Mouse (Mus musculus) T-helper 2 cell (primary cell): ENCODE data around the gene Grin2d.

Experiments
- in situ Hi-C: fragments of 300-600 bp; cut with MboI, MseI; formaldehyde crosslinking; loops from one replicate; pipeline ENCODE4 v1.15.1; 2025; ENCODE audit warnings: high pct_unique_total_duplicates

Gene Grin2d

GRCm38 (mm10) chr7:45809276-45810075 is 68.7 kb downstream of the Grin2d start:
- in situ Hi-C loops: loop anchor here (5.0 kb wide), 1 partner anchor 77 kb away; no protein-coding TSS in a partner anchor

- in situ Hi-C loops: no loop called here
These were observed 69.7 kb downstream of the Grin2d start for GRCm38 (mm10) chr7:45808471-45808870.

GRCm38 (mm10) chr7:45805941-45806340 is 72.2 kb downstream of the Grin2d start:
- in situ Hi-C loops: no loop called here

- in situ Hi-C loops: loop anchor here (5.0 kb wide), 1 partner anchor 120 kb away; the partner anchor contains the start of genes Ccdc114 and Emp3
These were observed 75.6 kb downstream of the Grin2d start for GRCm38 (mm10) chr7:45802551-45802950.

- in situ Hi-C loops: loop anchor here (5.0 kb wide), 1 partner anchor 121 kb away; the partner anchor contains the start of genes Ccdc114 and Emp3
These were observed 76.8 kb downstream of the Grin2d start for GRCm38 (mm10) chr7:45801348-45801747.

- in situ Hi-C loops: loop anchor here (5.0 kb wide), 1 partner anchor 122 kb away; the partner anchor contains the start of genes Ccdc114 and Emp3
These were observed 77.5 kb downstream of the Grin2d start for GRCm38 (mm10) chr7:45800546-45801204.

- in situ Hi-C loops: loop anchor here (5.0 kb wide), 1 partner anchor 122 kb away; the partner anchor contains the start of genes Ccdc114 and Emp3
These were observed 78.2 kb downstream of the Grin2d start for GRCm38 (mm10) chr7:45800001-45800400.

GRCm38 (mm10) chr7:45798931-45799330 is 79.2 kb downstream of the Grin2d start:
- in situ Hi-C loops: no loop called here

- in situ Hi-C loops: no loop called here
These were observed 79.7 kb downstream of the Grin2d start for GRCm38 (mm10) chr7:45798511-45798836.

- in situ Hi-C loops: no loop called here
These were observed 80.3 kb downstream of the Grin2d start for GRCm38 (mm10) chr7:45797661-45798510.

GRCm38 (mm10) chr7:45796950-45797349 is 81.2 kb downstream of the Grin2d start:
- in situ Hi-C loops: no loop called here

- in situ Hi-C loops: no loop called here
These were observed 83.2 kb downstream of the Grin2d start for GRCm38 (mm10) chr7:45794971-45795370.

- in situ Hi-C loops: no loop called here
These were observed 84.1 kb downstream of the Grin2d start for GRCm38 (mm10) chr7:45793969-45794585.

GRCm38 (mm10) chr7:45793240-45793639 is 84.9 kb downstream of the Grin2d start:
- in situ Hi-C loops: no loop called here

GRCm38 (mm10) chr7:45791756-45792490 is 86.3 kb downstream of the Grin2d start:
- in situ Hi-C loops: no loop called here

GRCm38 (mm10) chr7:45790721-45791120 is 87.5 kb downstream of the Grin2d start:
- in situ Hi-C loops: no loop called here

- in situ Hi-C loops: no loop called here
These were observed 90.5 kb downstream of the Grin2d start for GRCm38 (mm10) chr7:45787642-45788041.

GRCm38 (mm10) chr7:45786661-45787413 is 91.3 kb downstream of the Grin2d start:
- in situ Hi-C loops: no loop called here

GRCm38 (mm10) chr7:45786136-45786578 is 92.0 kb downstream of the Grin2d start:
- in situ Hi-C loops: no loop called here
